Comparison of ENCODE assay signal across 17 mouse cellular contexts in the genomic region with DNA sequence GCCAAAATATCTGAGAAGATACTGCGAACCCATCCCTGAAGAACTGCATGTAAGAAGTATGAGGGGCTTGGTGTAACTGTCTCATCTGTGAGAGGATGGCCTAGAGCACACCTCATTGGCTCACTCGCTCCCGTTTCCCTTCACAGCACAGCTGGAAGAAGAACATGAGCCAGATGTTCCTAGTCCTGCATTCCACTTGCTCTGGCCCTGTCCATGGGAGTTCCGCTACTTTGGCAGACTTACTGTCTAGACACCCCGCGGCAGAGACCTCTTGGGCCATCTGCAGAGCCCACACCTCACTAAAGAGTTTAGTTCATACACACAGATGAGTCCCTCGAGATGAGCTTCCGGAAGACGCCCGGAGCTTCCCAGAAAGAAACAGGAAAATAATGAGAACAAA. TPM values are rescaled to one million over a fixed set of nuclear protein-coding genes. Genes with fewer than 3 reads are reported as not detected.
A peak's percentile ranks its signal among the peaks of the same experiment; 100 is the strongest.
DNase-seq lines count a peak whose midpoint lies in the region; ATAC-seq lines count a peak whose summit lies in the region.
"Had no signal": no experiment of that assay in that cellular context is flagged by ENCODE, and none has a peak within 500 bp of the region (broad histone marks: within the 10 kb centered on the region; RNA-seq: fewer than 3 reads in every experiment).

No protein-coding gene starts in this region.

- ATAC-seq in embryonic facial prominence, embryonic 14.5 days (ENCODE audit: low read depth) = peak; percentile 70
- no peak for ATAC-seq in forebrain, embryonic 13.5 days
- ATAC-seq: forebrain, embryonic 16.5 days; inflammation-experienced regulatory T-cells, adult 6 months had no signal

- peak; percentile 65 for DNase-seq in embryonic facial prominence, embryonic 14.5 days (ENCODE audit: low spot score)
- DNase-seq in embryonic facial prominence, embryonic 10.5 days (ENCODE audit: low spot score) = no peak
- DNase-seq in kidney, postnatal 4 days = peak; percentile 14 to 33
- DNase-seq in kidney, postnatal 10 days = no peak
- DNase-seq in urinary bladder, postnatal 14 days (ENCODE audit: low spot score) = peak; percentile 30
- DNase-seq in urinary bladder, postnatal 10 days (ENCODE audit: low spot score) = no peak
- DNase-seq in adrenal gland, adult (ENCODE audit: inconsistent age in 2 of 2, low spot score in 1 of 2) = no peak
- DNase-seq: adrenal gland, postnatal 25 days; kidney, postnatal 25 days; lung, postnatal 14 days had no signal

- no peak overlapping the region for H3K4me2 ChIP-seq in embryonic facial prominence, embryonic 14.5 days (ENCODE audit: low read depth, low read length)
- no peak overlapping the region for H3K4me2 ChIP-seq in forebrain, embryonic 13.5 days
- H3K4me2 ChIP-seq: liver, embryonic 11.5 days; midbrain, embryonic 12.5 days had no signal

- no peak overlapping the region for H3K27ac ChIP-seq in embryonic facial prominence, embryonic 14.5 days (replicated peaks; ENCODE audit: low read depth, low read length)
- no peak overlapping the region for H3K27ac ChIP-seq in embryonic facial prominence, embryonic 10.5 days (replicated peaks)
- no peak overlapping the region for H3K27ac ChIP-seq in forebrain, embryonic 13.5 days
- H3K27ac ChIP-seq: midbrain, embryonic 12.5 days had no signal

- 74% methylated on average over 10 of the region's 10 CpGs for WGBS in embryonic facial prominence, embryonic 14.5 days
- WGBS in embryonic facial prominence, embryonic 10.5 days = 90% methylated on average over 10 of the region's 10 CpGs
- 91% methylated on average over 10 of the region's 10 CpGs for WGBS in forebrain, embryonic 13.5 days

- H3K9ac ChIP-seq in embryonic facial prominence, embryonic 14.5 days (ENCODE audit: low read depth, low read length) = no peak overlapping the region
- H3K9ac ChIP-seq in forebrain, embryonic 13.5 days = no peak overlapping the region
- H3K9ac ChIP-seq: midbrain, embryonic 12.5 days had no signal

- no peaks in the 10 kb centered on the region for H3K27me3 ChIP-seq in embryonic facial prominence, embryonic 14.5 days (replicated peaks; ENCODE audit: control insufficient read depth, insufficient read depth, low read length)
- 0 out of 2 replicates have a peak, but pooled peaks cover 6% of the 10 kb centered on the region for H3K27me3 ChIP-seq in embryonic facial prominence, embryonic 10.5 days (replicated peaks; ENCODE audit: low read depth, poor library complexity, severe bottlenecking)
- no peaks in the 10 kb centered on the region for H3K27me3 ChIP-seq in forebrain, embryonic 13.5 days

- H3K4me1 ChIP-seq in embryonic facial prominence, embryonic 14.5 days (ENCODE audit: control insufficient read depth, insufficient read depth, low read length) = peaks cover 25% of the 10 kb centered on the region
- H3K4me1 ChIP-seq in embryonic facial prominence, embryonic 10.5 days = peaks cover 24% of the 10 kb centered on the region
- peaks cover 23% of the 10 kb centered on the region for H3K4me1 ChIP-seq in forebrain, embryonic 13.5 days

- no peaks in the 10 kb centered on the region for H3K9me3 ChIP-seq in embryonic facial prominence, embryonic 14.5 days (ENCODE audit: control insufficient read depth, low read length)
- no peaks in the 10 kb centered on the region for H3K9me3 ChIP-seq in embryonic facial prominence, embryonic 10.5 days
- H3K9me3 ChIP-seq in forebrain, embryonic 13.5 days (replicated peaks) = no peaks in the 10 kb centered on the region
- H3K9me3 ChIP-seq: midbrain, embryonic 12.5 days had no signal

- H3K4me3 ChIP-seq in embryonic facial prominence, embryonic 14.5 days (ENCODE audit: low read depth, low read length) = no peak overlapping the region
- no peak overlapping the region for H3K4me3 ChIP-seq in embryonic facial prominence, embryonic 10.5 days
- H3K4me3 ChIP-seq in forebrain, embryonic 13.5 days = no peak overlapping the region
- H3K4me3 ChIP-seq: erythroblast, embryonic 14.5 days; midbrain, embryonic 12.5 days had no signal

- H3K36me3 ChIP-seq in embryonic facial prominence, embryonic 14.5 days (ENCODE audit: control insufficient read depth, insufficient read depth, low read length) = no peaks in the 10 kb centered on the region
- no peaks in the 10 kb centered on the region for H3K36me3 ChIP-seq in embryonic facial prominence, embryonic 10.5 days (replicated peaks)
- H3K36me3 ChIP-seq in forebrain, embryonic 13.5 days (ENCODE audit: poor library complexity, severe bottlenecking) = no peaks in the 10 kb centered on the region
- H3K36me3 ChIP-seq: midbrain, embryonic 12.5 days had no signal

RNA-seq across cellular contexts. Expression of a gene that starts 43.2 kb away (rescaled TPM):
- polyA plus RNA-seq in embryonic facial prominence, embryonic 14.5 days (2014; fragmentation: Nextera tagmentation; extraction: Ambion mirVana) = 0.14 TPM in 1 of 2 replicates, not detected in the other
- polyA plus RNA-seq in embryonic facial prominence, embryonic 10.5 days (2016; fragmentation: Nextera tagmentation; extraction: Ambion mirVana) = not detected in 2 replicates
- 0.37 and 1.6 TPM in 2 replicates for polyA plus RNA-seq in forebrain, embryonic 13.5 days (2015; fragmentation: Nextera tagmentation; extraction: Ambion mirVana)
- polyA plus RNA-seq: erythroblast, embryonic 14.5 days; inflammation-experienced regulatory T-cells, adult 6 months; midbrain, embryonic 12.5 days; spleen, adult 2 months had no signal

RNA-seq across cellular contexts. Expression of a gene that starts 43.8 kb away (rescaled TPM):
- 12.4 and 13.5 TPM in 2 replicates for polyA plus RNA-seq in embryonic facial prominence, embryonic 14.5 days (2014; fragmentation: Nextera tagmentation; extraction: Ambion mirVana)
- polyA plus RNA-seq in embryonic facial prominence, embryonic 10.5 days (2016; fragmentation: Nextera tagmentation; extraction: Ambion mirVana) = 3.4 TPM in 2 replicates
- polyA plus RNA-seq in forebrain, embryonic 13.5 days (2015; fragmentation: Nextera tagmentation; extraction: Ambion mirVana) = 3.9 and 4.2 TPM in 2 replicates

Comparison
In these comparisons a context has a peak if more than half of its experiments do, and no peak if none do; other contexts are left out.
1. DNase-seq: peak in embryonic facial prominence, embryonic 14.5 days (single experiment), kidney, postnatal 4 days (2 of 2) and urinary bladder, postnatal 14 days (single experiment); none in embryonic facial prominence, embryonic 10.5 days (single experiment), kidney, postnatal 10 days (single experiment), urinary bladder, postnatal 10 days (single experiment) and adrenal gland, adult (0 of 2).